Mouse (Mus musculus) thymus, adult 2 months (tissue): ENCODE measurements around the gene Cyp4x1.

Experiments used
- CTCF ChIP-seq: fragments of 200-500 bp; IDR thresholded peaks from 2 replicates; pipeline ENCODE4 v1.5.1; 2012; ENCODE audit warnings: mild to moderate bottlenecking, control low read depth, low read length, moderate library complexity, borderline replicate concordance; ENCODE audit not compliant: control insufficient read depth, poor library complexity, insufficient read depth; ENCODE audit errors: extremely low read depth
- POLR2A ChIP-seq: fragments of 200-500 bp; IDR thresholded peaks from 2 replicates; pipeline ENCODE4 v1.6.1; 2012; ENCODE audit warnings: mild to moderate bottlenecking, low read length, control low read depth, moderate library complexity; ENCODE audit not compliant: control insufficient read depth, poor library complexity, insufficient read depth; ENCODE audit errors: extremely low read depth

- no peak for TF ChIP-seq POLR2A
- no peak for TF ChIP-seq CTCF
These were observed 75.0 kb downstream of the Cyp4x1 start for GRCm38 (mm10) chr4:115058871-115059590.
